Mouse (Mus musculus): ENCODE results near the gene Derl2. TPM values are rescaled to one million over a fixed set of nuclear protein-coding genes. Genes with fewer than 3 reads are reported as not detected.

The Derl2 gene
- total RNA-seq, 2 experiments from 2014 or later = 23.1 to 28.8 TPM

GRCm38 (mm10) chr11:70982557-70983228 is 36.9 kb downstream of the Derl2 start, which contains the start of gene C1qbp:
C1qbp (minus strand) TSS chr11:70983026.
- intact Hi-C loops (cut with DNase I) = no loop called here
- peak; percentile 96 for DNase-seq

DNA sequence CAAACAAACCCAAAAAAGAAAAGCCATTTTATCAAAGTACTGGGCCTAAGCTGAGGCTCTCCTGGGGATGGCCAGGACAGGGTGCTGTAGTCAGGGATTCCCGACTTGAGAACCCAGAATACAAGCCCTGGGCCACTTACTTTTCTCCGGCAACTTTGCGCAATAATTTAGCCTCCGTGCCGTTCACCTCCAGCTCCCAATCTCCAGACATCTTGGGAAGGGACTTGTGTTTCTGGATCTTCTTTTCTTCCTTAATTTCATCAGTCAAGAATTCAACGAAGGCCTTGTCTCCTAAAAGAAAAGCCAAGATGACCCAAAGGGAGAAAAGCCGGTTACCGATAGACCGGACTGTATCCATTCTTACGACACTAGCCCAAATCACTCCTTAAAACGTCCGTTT is 37.6 kb downstream of the Derl2 start:
- DNase-seq = no peak
- intact Hi-C loops (cut with DNase I) = no loop called here

GRCm38 (mm10) chr11:70980751-70981510 is 38.7 kb downstream of the Derl2 start:
- DNase-seq = no peak
- intact Hi-C loops (cut with DNase I) = no loop called here

GRCm38 (mm10) chr11:70980232-70980631 is 39.4 kb downstream of the Derl2 start:
- no peak for DNase-seq
- intact Hi-C loops (cut with DNase I) = no loop called here

DNA sequence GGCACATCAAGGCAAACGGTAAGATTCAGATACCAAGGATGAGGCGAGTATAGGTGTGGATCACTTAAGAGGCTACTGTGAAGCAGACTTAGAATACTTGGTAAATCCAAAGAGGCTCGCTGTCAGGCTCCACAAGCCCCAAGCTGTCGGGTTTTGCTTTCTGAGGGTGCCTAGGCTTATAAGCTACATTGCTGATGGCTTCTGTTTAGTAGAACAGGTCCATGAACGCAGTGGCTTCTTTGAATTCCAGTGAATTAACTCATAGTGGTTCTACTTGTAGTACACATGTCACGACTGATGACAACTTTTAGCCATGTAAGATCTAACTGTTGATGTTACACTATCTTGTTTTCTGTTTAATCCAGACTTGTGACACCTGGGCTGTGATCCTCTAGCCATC is 42.3 kb downstream of the Derl2 start:
- DNase-seq = no peak
- intact Hi-C loops (cut with DNase I) = no loop called here

- no peak for DNase-seq
- intact Hi-C loops (cut with DNase I) = no loop called here
Measured at GRCm38 (mm10) chr11:70975193-70975592, 44.4 kb downstream of the Derl2 start.

DNA sequence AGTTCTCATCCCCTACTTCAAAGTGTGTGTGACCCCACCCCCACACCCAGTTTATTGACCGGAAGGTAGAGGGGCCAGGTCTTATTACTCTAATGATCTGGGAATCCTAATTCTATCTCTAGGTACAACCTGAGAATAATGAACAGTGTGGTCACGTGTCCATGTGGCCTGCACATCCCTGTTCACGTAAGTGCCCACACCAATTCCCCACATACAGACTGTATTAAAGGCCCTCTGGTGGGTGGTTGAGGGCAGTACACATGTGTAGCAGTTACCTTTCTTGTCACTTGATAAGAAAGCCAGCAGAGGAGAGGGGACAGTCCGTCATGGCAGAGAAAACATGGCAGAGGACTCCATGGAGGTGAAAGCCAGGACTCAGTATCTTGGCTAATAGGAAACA is 45.7 kb downstream of the Derl2 start:
- DNase-seq = peak; percentile 7
- intact Hi-C loops (cut with DNase I) = no loop called here

DNA sequence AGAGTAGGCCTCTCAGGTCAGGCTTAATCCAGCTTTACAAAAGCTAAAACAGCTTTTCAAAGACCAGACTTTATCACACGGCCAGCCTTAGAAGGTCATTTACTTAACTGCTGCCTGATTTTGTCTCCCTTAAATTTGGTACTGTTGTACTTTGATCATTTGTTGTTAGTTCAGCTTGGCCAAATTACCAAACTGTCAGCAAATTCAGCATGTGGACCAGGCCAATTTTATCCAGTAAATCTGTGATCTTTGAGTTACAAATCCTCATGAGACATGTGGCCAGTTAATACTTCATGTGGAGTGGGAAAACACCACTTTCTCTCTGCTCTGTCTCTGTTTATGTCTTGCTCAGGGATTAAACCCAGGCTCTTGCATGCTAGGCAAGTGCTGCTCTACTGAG is 47.1 kb downstream of the Derl2 start:
- intact Hi-C loops (cut with DNase I) = no loop called here
- DNase-seq = no peak

DNA sequence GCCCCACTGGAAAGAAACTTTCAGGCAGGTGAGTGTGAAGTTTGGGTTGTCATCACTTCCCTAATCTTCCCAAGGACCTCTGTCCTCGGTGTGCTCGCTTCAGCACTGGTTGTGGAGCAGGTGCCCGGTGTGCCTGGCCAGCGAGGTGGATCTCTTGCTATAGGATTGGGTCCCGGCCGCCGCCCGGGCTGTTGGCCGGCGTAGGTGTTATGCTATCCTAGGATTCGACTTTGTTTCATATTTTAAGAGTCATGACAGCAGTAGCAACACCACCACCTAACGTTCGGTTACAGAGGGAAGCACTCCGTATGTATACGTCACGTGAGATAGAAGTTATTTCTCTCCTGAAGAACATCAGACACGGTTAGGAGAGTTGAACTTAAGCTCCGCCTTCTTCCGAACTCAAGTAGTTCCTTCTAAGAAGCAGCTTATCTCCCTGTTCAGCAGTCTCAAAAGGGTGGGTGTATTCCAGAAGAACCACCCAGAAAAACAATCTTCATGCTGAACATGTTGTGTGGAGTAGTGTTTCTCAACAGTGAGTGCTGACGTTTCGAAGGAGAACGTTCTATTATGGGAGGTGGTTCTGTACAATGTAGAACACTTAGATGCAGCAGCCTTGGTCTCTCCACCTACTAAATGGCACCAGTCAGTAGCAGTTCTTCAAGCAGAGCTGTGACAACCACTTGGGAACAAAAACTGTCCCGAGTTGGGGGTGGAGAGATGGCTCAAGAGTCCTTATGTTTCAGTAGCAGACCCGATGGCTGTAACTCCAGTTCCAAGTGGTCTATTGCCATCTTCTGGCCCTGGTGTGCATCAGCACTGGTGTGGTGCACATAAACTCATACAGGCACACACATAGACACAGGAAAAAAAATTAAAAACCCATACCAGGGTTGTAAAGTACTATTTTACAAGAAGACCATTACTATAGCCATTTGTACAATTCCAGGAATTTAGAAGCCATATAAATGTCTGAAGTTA is 48.8 kb downstream of the Derl2 start:
- DNase-seq = no peak
- intact Hi-C loops (cut with DNase I) = no loop called here

- DNase-seq = peak; percentile 94
- intact Hi-C loops (cut with DNase I) = no loop called here
Measured at GRCm38 (mm10) chr11:70969821-70970559, 49.7 kb downstream of the Derl2 start, which contains the start of the genes Nup88 and Rpain. Nup88 (minus strand) TSS chr11:70969973. Rpain (plus strand) TSS chr11:70970213.

- intact Hi-C loops (cut with DNase I) = no loop called here
- DNase-seq = no peak
Measured at GRCm38 (mm10) chr11:70969271-70969794, 50.3 kb downstream of the Derl2 start.

- intact Hi-C loops (cut with DNase I) = no loop called here
- no peak for DNase-seq
Measured at GRCm38 (mm10) chr11:70964222-70964907, 55.3 kb downstream of the Derl2 start.

- no peak for DNase-seq
- intact Hi-C loops (cut with DNase I) = no loop called here
Measured at GRCm38 (mm10) chr11:70960786-70961554, 58.7 kb downstream of the Derl2 start.

Other genes with a start within 250 kb of the Derl2 start
- gene Scimp, start 207.3 kb downstream of the Derl2 start, total RNA-seq (2021) = not detected
- gene Rabep1, start 175.1 kb downstream of the Derl2 start, total RNA-seq (2021) = 100 to 1,000 TPM; 126 TPM
- gene Nup88, start 49.9 kb downstream of the Derl2 start, total RNA-seq (2021) = 10 to 100 TPM; 76.9 to 77.8 TPM
- 10 to 100 TPM; 50.2 to 50.7 TPM for gene Rpain, start 49.6 kb downstream of the Derl2 start, total RNA-seq (2021)
- 100 to 1,000 TPM; 122 to 139 TPM for gene C1qbp, start 36.8 kb downstream of the Derl2 start, total RNA-seq (2021)
- 10 to 100 TPM; 26.4 TPM for gene Dhx33, start 15.4 kb downstream of the Derl2 start, total RNA-seq (2021)
- gene Mis12, start 230 bp downstream of the Derl2 start, total RNA-seq (2021) = 10 to 100 TPM; 13.5 to 14.5 TPM
- gene 6330403K07Rik, start 13.7 kb upstream of the Derl2 start, total RNA-seq (2021) = 100 to 1,000 TPM; 252 to 265 TPM
- under 1 TPM; 0.38 to 0.44 TPM for gene Nlrp1a, start 124.9 kb upstream of the Derl2 start, total RNA-seq (2021)
- gene Nlrp1b, start 210.9 kb upstream of the Derl2 start, total RNA-seq (2021) = under 1 TPM; 0.08 TPM

Data from left cerebral cortex, postnatal 4 days (tissue).